Mouse (Mus musculus) heart, embryonic 13.5 days (tissue): ENCODE data around the gene Slc39a10. TPM values are rescaled to one million over a fixed set of nuclear protein-coding genes. Genes with fewer than 3 reads are reported as not detected.
"Not testable (repeated sequence)": the region's sequence is repeated elsewhere in the genome, so short reads cannot be mapped to it uniquely, and the experiment has no call there.

ENCODE experiments used
- ATAC-seq: fragments of 200-750 bp; cut with Nextera tagmentation; 2 replicates; pipeline ENCODE4 v1.8.0; 2017; ENCODE audit warnings: moderate TSS enrichment; ENCODE audit not compliant: insufficient number of reproducible peaks, low FRiP score, low TSS enrichment; ENCODE audit errors: extremely low read depth
- H3K27ac ChIP-seq: fragments of 300-500 bp; sonication (generic); replicated peaks from 2 replicates; pipeline ENCODE4 v1.5.1; 2015; ENCODE audit warnings: moderate library complexity, mild to moderate bottlenecking, inconsistent platforms
- H3K27me3 ChIP-seq: fragments of 300-500 bp; sonication (generic); replicated peaks from 2 replicates; pipeline ENCODE4 v1.6.1; 2015; ENCODE audit warnings: mild to moderate bottlenecking, inconsistent platforms
- H3K36me3 ChIP-seq: fragments of 300-500 bp; sonication (generic); 2 replicates; pipeline ENCODE4 v1.6.1; 2015; ENCODE audit warnings: mild to moderate bottlenecking, inconsistent platforms
- H3K4me1 ChIP-seq: fragments of 300-500 bp; sonication (generic); 2 replicates; pipeline ENCODE4 v1.6.1; 2015; ENCODE audit warnings: inconsistent platforms
- H3K4me2 ChIP-seq: fragments of 300-500 bp; sonication (generic); 2 replicates; pipeline ENCODE4 v1.6.1; 2015; ENCODE audit warnings: inconsistent platforms, mild to moderate bottlenecking, moderate library complexity
- H3K4me3 ChIP-seq: fragments of 300-500 bp; sonication (generic); 2 replicates; pipeline ENCODE4 v1.5.1; 2015; ENCODE audit warnings: moderate library complexity, mild to moderate bottlenecking, inconsistent platforms
- H3K9ac ChIP-seq: fragments of 300-500 bp; sonication (generic); 2 replicates; pipeline ENCODE4 v1.6.1; 2015; ENCODE audit warnings: inconsistent platforms, mild to moderate bottlenecking, moderate library complexity
- H3K9me3 ChIP-seq: fragments of 300-500 bp; sonication (generic); 2 replicates; pipeline ENCODE4 v1.6.1; 2016; ENCODE audit warnings: inconsistent platforms
- WGBS: fragments of 180-500 bp; shearing (Covaris S2); methylation state at CpG from one replicate; pipeline ENCODE4 v1.1.7; 2015; ENCODE audit warnings: mixed read lengths; 5-methylcytosine and 5-hydroxymethylcytosine counted together
- polyA plus RNA-seq: library from polyadenylated mRNA; unstranded; fragments of >200 nt; fragmentation: Nextera tagmentation; extraction: Ambion mirVana; gene quantifications from 2 replicates; pipeline ENCODE4 v1.2.1, GENCODE M21; 2015

The Slc39a10 gene
- polyA plus RNA-seq, 1 experiment from 2014 or later = 24.6 TPM

- H3K9me3 ChIP-seq, H3K4me3 ChIP-seq, ATAC-seq, H3K4me1 ChIP-seq, H3K9ac ChIP-seq, H3K36me3 ChIP-seq, H3K4me2 ChIP-seq, H3K27me3 ChIP-seq, H3K27ac ChIP-seq: not testable (repeated sequence)
Measured at GRCm38 (mm10) chr1:46769318-46769717, 123.3 kb downstream of the Slc39a10 start.

- not testable (repeated sequence) for H3K27me3 ChIP-seq, H3K4me3 ChIP-seq, ATAC-seq, H3K9ac ChIP-seq, H3K36me3 ChIP-seq, H3K27ac ChIP-seq, H3K9me3 ChIP-seq, H3K4me2 ChIP-seq
- 29% methylated on average over 3 of the region's 3 CpGs for WGBS
- peaks cover 11% of the 10 kb centered on the region; the same call in 1 of the 2 replicates for H3K4me1 ChIP-seq
Measured at GRCm38 (mm10) chr1:46764600-46764999, 128.1 kb downstream of the Slc39a10 start.
